Mouse (Mus musculus): Measurements from ENCODE around the gene Alpk1. TPM values are rescaled to one million over a fixed set of nuclear protein-coding genes. Genes with fewer than 3 reads are reported as not detected.
A peak's percentile ranks its signal among the peaks of the same experiment; 100 is the strongest.

Alpk1 gene
- polyA plus RNA-seq, 1 experiment from 2014 or later, result 0.82 TPM

DNA sequence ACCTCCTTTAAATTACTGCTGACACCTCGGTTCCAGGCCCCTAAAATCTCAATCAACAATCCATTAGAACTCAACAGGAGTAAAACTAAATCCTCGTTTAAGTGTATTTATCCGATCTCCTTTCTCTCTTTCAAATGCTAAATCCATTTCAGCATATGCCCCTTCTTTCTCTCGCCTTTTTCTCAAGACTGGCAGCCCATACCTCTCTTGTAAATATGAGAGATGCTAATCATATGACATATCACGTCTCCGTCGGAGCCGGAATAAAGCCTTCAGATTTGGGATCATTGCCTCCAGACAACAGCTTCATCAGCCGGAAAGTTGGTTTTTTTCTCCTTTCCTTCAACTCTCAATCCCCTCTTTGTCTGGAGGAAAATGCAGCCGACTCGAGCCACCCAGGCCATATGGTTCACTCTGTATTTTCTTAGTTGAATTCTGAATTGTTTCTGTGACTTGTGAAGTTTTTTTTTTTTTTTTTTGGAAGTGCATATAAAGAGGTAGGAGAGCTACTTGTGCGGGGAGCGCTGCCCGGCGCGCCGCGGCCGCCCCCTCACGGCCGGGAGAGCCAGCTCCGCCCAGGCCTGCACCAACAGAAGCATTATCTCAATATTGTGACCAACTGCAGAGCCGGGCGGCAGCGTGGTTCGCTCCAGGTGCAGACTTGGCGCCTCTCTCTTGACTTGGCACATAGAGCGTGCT is 154.5 kb downstream of the Alpk1 start:
- peak overlapping the region; percentile 34 for H3K4me3 ChIP-seq (ENCODE audit: low read depth, low read length)
- ATAC-seq (no peak), DNase-seq (ENCODE audit: low spot score) (peak; percentile 17)
- no peak overlapping the region for H3K9ac ChIP-seq (replicated peaks; ENCODE audit: low read depth)
- no peaks in the 10 kb centered on the region for H3K9me3 ChIP-seq (ENCODE audit: low read length)
- TF ChIP-seq EP300 (IDR thresholded peaks at IDR 0.05), result no peak
- peak; percentile 42 for TF ChIP-seq CTCF (IDR thresholded peaks at IDR 0.05)
- H3K4me1 ChIP-seq (ENCODE audit: insufficient read depth, low read depth, low read length), result no peaks in the 10 kb centered on the region
- peaks cover 60% of the 10 kb centered on the region for H3K27me3 ChIP-seq (replicated peaks; ENCODE audit: insufficient read depth, low read length)
- H3K36me3 ChIP-seq (ENCODE audit: insufficient read depth, low read length), result no peaks in the 10 kb centered on the region
- WGBS, result 3% methylated on average over 28 of the region's 28 CpGs
- no peak overlapping the region for H3K27ac ChIP-seq (ENCODE audit: low read length)
- H3K4me2 ChIP-seq (replicated peaks; ENCODE audit: low read depth, low read length), result peak overlapping the region; percentile 57

DNA sequence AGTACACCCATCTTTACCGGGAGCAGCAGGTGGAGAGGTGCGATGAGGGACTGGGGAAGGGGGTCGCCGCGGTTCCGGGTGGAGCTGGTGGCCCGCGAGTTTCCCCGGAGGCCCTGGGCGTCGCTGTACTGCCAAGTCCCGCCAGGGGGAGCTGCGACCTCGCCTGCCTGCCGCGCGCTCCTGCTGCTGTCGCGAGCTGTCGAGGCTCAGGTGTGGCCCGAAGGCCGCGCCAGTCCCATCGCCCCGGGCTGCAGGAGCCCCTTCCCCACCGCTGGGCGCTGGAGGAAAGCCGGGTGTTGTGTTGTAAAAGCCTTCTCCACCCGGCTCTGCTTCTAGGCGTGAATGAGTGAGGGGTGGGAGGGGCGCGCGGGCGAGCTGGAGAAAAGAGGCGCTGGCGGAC is 155.0 kb downstream of the Alpk1 start:
- DNase-seq (ENCODE audit: low spot score) (peak; percentile 65), ATAC-seq (peak; percentile 65)
- H3K4me1 ChIP-seq (ENCODE audit: insufficient read depth, low read depth, low read length), result no peaks in the 10 kb centered on the region
- H3K4me3 ChIP-seq (ENCODE audit: low read depth, low read length), result peak overlapping the region; percentile 34
- H3K27me3 ChIP-seq (replicated peaks; ENCODE audit: insufficient read depth, low read length), result peaks cover 55% of the 10 kb centered on the region
- H3K36me3 ChIP-seq (ENCODE audit: insufficient read depth, low read length), result no peaks in the 10 kb centered on the region
- peak overlapping the region; percentile 57 for H3K4me2 ChIP-seq (replicated peaks; ENCODE audit: low read depth, low read length)
- TF ChIP-seq EP300 (IDR thresholded peaks at IDR 0.05), result no peak
- TF ChIP-seq CTCF (IDR thresholded peaks at IDR 0.05), result peak; percentile 92
- H3K9me3 ChIP-seq (ENCODE audit: low read length), result no peaks in the 10 kb centered on the region
- WGBS, result under 1% methylated on average over 27 of the region's 36 CpGs
- no peak overlapping the region for H3K9ac ChIP-seq (replicated peaks; ENCODE audit: low read depth)
- H3K27ac ChIP-seq (ENCODE audit: low read length), result no peak overlapping the region

Other genes with a start within 250 kb of the Alpk1 start
- 20.5 and 23.1 TPM in 2 replicates for gene Larp7, start 227.2 kb downstream of the Alpk1 start, polyA plus RNA-seq (2015; fragmentation: Nextera tagmentation; extraction: Ambion mirVana)
- gene Zgrf1, start 227.0 kb downstream of the Alpk1 start, polyA plus RNA-seq (2015; fragmentation: Nextera tagmentation; extraction: Ambion mirVana), result 1.0 and 1.1 TPM in 2 replicates
- gene Neurog2, start 147.4 kb downstream of the Alpk1 start, polyA plus RNA-seq (2015; fragmentation: Nextera tagmentation; extraction: Ambion mirVana), result not detected in 2 replicates
- gene Tifa, start 9.3 kb upstream of the Alpk1 start, polyA plus RNA-seq (2015; fragmentation: Nextera tagmentation; extraction: Ambion mirVana), result 6.3 and 7.1 TPM in 2 replicates
- gene Ap1ar, start 57.0 kb upstream of the Alpk1 start, polyA plus RNA-seq (2015; fragmentation: Nextera tagmentation; extraction: Ambion mirVana), result 24.7 and 25.7 TPM in 2 replicates
- gene Fam241a, start 115.8 kb upstream of the Alpk1 start, polyA plus RNA-seq (2015; fragmentation: Nextera tagmentation; extraction: Ambion mirVana), result 22.5 and 23.1 TPM in 2 replicates